Mouse (Mus musculus): Measurements from ENCODE around the gene Myh3.

Myh3 gene

DNA sequence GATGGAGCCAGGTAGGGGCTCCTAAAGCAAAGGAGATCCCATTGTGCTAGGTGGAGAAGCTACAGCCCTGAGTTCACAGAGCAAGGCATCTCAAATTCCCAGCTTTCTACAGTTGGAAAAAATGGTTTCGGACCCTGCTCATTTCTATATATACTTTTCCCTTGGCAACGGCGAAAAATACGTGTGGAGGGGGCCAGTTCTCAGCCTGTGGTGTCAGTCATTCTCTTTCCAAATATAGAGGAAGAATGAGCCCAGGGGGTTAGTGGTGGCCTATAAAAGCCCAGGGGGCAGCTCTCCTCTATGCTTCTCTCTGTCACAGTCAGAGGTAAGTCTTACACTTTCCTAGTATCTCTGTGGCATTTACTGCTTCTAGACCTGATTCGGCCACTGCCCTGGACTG lies at the start of gene Myh3:
Gene Myh3, plus strand, starts transcription at position 301 of the 400 bp plus-strand sequence.
- no peak for DNase-seq (ENCODE audit: low spot score in 2 of 2)

DNA sequence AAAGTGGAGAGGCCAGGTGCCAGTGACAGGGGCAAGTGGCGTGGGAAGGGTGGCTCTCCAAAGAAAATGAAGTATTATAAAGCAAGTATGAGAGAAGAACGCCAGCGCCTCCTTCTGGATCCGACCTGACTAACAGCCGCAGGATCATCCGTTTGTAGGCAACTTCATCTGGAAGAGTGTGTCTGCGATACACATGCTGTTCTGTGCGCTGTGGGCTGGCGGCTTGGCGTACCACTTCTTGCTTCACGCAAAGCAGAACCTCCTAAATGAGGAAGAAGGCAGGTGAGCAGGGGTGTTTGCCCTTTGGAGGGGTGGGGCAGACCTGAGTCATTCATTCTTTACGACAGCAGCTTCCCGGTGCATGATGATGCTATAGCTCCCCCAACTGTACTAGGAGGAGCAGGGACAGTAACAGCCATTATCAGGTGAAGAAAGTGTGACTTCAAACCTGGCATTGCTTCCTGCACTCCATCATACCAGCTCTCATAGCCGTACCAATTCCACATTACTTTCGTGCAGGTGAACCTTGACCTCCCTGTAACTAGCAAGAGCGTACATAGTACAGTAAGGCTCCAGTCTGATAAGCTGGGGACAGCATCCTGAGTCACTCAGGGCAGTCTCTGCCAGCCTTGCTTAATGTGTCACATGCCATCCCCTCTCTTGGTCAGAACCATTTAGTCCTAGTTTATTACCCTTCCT lies 47.0 kb upstream of the Myh3 start:
- DNase-seq (ENCODE audit: low spot score in 2 of 2) = no peak

DNA sequence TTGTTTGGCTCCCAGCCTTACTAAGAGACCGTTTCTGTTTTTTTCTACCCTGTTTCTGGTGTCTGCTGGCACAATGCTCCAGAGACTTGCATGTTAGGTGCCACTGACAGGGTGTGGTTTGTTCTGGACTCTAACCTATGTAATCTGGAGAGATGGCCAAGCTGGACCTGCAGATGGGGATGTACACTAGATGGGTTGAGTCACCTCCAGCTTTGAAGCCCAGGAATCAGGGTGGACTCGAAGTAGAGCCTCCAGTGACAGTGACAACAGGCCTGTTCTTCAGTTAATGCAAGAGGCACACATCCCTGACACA lies 46.5 kb upstream of the Myh3 start:
- DNase-seq (ENCODE audit: low spot score in 2 of 2) = no peak

DNA sequence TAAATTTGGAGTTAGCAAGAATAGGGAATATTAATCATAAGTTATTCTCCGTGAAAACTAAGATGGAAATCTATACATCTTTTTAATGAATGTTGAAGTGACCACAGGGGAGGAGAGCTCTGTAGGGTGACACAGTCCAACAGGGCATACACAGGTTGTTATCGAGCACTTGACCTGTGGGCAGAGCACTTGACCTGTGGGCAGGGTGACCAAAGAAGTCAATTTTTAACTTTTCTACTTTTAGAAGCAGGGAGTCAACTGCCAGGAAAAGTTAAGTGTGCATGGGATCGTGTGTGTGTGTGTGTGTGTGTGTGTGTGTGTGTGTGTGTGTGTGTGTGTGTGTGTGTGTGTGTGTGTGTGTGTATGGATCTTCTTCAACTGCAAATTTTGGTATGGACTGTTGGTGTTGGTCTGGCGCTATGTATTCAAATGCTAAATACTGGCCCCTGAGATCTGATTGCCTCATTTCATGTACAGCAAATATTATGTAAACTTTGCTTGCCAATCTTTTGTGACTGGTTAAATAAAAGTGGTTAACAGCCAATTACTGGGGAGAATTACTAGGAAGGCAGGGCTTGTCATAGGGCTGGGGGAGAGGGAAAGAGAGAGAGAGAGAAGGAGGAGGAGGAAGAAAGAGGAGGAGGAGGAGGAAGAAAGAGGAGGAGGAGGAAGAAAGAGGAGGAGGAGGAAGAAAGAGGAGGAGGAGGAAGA lies 43.2 kb upstream of the Myh3 start:
- DNase-seq (ENCODE audit: low spot score in 2 of 2) = no peak

DNA sequence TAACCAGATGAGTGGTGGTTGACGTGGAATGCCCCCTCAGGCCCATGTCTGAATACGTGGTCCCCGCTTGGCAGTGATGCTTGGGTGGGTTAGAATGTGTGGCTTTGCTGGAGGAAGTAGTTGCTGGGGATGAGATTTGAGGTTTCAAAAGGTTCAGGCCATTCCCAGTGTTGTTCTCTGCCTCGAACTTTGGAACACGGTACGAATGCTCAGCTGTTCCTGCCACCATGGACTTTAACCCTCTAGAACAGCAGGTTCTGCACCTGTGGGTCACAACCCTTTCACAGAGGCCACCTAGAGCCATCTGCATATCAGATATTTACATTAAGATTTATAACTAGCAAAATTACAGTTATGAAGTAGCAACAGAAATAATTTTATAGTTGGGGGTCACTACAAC lies 41.9 kb upstream of the Myh3 start:
- no peak for DNase-seq (ENCODE audit: low spot score in 2 of 2)

DNA sequence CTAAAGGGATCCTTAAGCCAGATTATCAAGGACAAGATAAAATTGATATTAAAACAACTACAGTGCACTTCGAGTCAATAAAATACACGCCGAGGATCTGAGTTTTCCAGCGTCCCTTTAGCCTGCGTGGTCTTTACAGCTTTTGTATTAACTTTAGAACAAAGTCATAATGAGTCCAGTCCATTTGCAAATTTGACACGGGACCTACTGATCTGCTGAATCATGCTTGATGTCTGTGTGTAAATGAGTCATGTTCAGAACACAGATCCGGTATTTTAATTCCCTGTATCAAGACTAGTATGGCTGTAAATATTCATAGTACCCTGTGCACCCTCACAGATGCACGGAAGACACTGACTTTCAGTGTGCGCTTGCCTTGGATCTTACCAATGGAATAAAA lies 41.2 kb upstream of the Myh3 start:
- DNase-seq (ENCODE audit: low spot score in 2 of 2) = no peak

DNA sequence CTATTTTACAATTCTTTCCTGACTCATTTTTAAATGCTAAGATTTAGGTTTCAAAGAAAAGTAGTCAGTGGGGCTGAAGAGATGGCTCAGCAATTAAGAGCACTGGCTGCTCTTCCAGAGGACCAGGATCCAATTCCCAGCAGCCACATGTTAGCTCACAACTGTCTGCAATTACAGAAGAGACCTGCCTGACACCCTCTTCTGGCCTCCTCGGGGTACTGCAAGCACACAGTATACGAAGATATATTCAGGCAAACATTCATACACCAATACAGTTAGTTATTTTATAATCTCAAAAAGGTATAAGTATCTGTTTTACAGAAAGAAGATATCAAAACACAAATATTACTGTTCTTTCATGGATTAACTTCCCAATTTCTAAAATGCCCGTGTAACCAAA lies 38.3 kb upstream of the Myh3 start:
- no peak for DNase-seq (ENCODE audit: low spot score in 2 of 2)

DNA sequence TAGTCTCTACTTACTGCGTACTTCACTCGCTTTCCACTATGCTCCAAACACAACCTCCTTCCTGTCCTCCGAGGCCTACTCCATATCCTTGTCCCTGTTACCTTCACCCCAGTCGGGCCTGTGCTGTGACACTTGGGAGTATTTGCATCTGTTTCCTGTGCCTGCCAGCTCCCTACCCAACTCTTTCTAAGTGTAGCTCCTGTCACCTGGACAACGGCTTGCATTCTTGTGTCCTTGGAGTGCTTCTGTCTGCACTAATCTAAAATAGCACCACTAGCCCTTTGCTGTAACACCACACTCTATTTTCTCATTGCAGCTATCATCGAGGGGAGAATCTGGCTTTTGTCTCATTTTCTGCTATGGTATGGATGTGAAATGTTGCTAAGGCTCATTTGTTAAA lies 37.6 kb upstream of the Myh3 start:
- DNase-seq (ENCODE audit: low spot score in 2 of 2) = no peak

DNA sequence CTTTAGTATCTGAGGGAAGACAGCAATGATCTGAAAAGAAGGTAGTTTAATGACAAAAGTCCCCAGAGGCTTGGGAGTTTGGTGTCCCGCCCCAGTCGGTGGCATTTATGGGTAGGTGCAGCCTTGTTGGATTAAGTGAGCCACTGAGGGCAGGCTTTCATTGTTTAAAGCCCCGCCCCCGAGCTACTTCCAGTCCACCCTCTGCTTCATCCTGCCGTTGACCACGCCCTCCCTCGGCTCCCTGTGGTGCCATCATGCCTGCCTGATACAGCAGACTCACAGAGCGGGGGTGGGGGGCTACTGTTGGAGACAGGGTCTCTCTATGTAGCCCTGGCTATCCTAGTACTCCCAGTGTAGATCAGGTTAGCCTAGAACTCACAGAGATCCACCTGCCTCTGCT lies 35.1 kb upstream of the Myh3 start:
- no peak for DNase-seq (ENCODE audit: low spot score in 2 of 2)

DNA sequence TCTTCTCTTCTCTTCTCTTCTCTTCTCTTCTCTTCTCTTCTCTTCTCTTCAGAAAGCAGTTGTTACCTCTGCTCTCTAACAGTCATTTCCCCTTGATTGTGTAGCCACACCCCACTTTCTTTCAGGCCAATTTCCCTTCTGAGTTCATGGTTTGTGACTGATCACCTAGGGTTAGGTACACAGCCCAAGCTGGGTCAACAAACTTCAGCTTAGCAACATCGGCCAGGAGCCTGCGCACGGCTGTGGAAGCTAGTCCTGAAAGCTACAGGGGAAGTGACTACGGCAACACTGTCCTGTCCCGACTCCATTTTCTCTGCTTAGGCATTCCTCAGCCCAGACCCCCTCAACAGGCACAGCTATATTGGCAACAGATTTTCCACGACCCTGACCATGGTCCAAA lies 33.1 kb upstream of the Myh3 start:
- DNase-seq (ENCODE audit: low spot score in 2 of 2) = no peak

DNA sequence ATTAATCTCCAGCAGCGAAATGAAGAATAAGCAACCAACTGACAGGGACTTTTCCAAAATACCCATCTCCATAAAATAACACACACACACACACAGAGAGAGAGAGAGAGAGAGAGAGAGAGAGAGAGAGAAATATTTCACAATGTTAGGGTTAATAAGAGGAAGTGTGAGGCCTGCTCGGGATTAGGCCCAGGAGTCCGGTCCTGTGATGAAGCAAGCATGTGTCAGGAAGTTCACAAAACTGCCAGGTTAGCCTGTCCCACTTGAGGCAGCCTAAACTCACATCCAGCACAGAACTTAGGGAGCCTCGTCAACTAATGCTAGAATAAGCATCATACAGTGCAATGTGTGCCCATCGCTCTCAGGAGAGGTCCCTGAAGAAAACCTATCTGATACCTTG lies 30.9 kb upstream of the Myh3 start:
- no peak for DNase-seq (ENCODE audit: low spot score in 2 of 2)

DNA sequence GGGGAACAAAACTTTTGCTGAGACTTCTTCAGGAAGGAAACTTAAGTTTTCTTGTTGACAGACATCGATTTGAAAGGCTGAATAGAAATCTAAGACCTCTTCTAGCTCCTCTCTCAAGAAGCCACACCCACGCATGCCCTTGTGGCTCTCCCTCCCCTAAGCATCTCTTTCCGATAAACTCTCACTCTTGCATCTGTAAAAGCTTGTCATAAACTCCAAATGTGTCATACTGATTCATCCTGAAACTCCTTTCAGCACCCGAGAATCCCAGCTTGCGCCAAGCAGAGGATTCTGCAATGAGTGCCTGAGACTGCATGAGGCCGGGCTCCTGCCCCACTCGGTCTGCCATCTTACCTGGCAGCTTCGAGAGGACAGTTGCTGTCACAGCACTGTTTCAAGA lies 29.6 kb upstream of the Myh3 start:
- no peak for DNase-seq (ENCODE audit: low spot score in 2 of 2)

DNA sequence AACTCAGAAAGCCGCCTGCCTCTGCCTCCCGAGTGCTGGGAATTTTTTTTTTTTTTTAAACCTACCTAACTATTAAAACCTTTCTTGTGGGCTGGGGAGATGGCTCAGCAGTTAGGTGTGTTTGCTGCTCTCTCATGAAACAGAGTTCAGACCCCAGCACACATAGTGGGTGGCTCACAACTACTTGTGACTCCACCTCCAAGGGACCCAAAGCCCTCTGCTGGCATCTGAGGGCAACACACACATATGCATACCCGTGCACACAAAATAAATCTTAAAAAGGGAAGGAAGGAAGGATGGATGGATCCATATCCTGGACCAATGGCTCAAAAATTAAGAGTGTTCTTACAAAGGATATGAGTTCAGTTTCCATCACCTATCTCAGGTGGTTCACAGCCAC lies 28.8 kb upstream of the Myh3 start:
- DNase-seq (ENCODE audit: low spot score in 2 of 2) = no peak

DNA sequence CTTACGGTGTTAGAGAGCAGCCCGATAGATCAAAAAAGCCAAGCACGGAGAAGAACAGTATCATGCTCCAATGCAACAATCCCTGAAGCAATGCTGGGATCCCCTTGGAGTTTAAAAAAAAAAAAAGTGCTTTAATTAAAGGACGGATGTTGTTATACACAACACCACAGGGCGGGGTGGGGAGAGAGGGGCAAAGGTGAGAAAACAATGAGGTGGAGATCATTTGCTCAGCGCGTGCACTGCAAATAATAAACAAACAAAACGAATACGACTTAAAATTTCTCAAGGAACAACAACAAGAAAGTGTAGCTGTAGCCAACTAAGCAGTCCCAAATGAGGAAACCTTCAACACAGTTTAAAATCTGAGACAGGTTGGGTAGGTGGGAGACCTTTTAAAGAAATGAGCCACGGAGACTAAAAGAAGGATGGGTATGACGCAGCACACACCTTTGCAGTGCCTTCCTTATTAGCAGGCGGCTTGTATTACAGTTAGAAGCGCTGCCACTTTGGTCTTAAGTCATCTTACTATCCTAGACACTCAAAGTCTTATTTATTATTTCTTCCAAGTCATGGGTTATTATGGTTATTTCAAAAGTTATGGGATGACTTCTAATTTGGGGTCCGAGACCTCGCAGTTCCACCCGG lies 26.3 kb upstream of the Myh3 start:
- DNase-seq (ENCODE audit: low spot score in 2 of 2) = no peak

DNA sequence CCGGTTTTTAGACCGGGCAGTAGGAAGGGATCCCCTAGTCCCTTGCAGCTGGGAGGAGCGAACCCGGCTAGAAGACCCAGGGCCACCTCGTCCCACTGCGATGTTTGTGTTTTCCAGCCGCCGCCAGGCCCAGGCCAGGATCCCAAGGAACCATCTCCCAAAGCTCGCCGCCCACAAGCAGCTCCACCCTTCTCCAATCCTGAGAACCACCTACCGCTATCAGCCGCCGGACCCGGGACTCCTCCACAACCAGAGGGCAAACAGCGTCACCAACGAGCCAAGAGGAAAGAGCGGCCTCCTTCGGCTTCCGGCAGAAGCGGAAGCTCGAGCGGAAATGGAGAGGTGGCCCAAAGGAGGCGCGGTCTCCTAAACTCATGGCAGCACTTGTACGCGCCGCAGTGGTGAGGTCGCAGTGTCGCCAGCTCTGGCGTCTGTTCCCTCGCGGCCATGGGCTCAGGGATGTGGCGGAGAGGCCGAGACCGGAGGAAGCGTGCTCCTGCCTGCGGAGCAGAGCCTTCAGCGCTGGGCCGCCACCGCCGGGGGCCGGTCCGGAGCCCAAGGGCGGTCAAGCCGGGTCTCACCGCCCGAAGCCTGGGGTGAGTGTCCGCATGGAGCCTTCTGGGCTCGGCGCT lies 25.7 kb upstream of the Myh3 start, which contains the start of the genes Adprm and Sco1:
Gene Adprm, minus strand, starts transcription at position 274 of the 632 bp plus-strand sequence.
Gene Sco1, plus strand, starts transcription at position 350 of the 632 bp plus-strand sequence.
- DNase-seq (ENCODE audit: low spot score in 2 of 2) = peak; percentile 80 to 88

DNA sequence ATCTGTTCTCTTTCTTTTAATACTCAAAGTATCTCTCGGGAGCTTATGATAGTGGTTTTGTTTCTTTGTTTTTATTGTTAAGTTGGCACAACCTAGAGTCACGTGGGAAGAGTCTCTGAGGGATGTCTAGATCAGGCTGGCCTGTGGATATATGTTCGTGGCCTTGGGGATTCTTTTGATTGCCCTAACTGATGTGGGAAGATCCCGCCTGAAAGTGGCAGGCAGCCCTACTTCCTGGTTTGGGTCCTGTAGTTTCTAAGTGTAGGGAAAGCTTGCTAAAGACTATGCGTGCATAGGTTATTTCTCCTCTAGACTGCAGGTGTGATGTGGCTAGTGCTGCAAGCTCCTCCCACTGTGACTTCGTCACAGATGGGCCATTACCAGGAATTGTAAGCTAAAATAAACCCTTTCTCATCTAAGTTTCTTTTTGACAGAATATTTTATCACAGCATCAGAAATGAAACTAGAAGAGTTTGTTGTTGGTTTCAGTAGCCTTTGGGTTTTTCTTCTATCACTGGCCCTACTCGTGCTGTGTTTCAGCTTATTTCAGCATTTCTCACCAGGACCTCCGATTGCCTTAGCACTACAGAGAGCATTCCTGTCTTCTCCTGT lies 23.2 kb upstream of the Myh3 start:
- DNase-seq (ENCODE audit: low spot score in 2 of 2) = no peak

DNA sequence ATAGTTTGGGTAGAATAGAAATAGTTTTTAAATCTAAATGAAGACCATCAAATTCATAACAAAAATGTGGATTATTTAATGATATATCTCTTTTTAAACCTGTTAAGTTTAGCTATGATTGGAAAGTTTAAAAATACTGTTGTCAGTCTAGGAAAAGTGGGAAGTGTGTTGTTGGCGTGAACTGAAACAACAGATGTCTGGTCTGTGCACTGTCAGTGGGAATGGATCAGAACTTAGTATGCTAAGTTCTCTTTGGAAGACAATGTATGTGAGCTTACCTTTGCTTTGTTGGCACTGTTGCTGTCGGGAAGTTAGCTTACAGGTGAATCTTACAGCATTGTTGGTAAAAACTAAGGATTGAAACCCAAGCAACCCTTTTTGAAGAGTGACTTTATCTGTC lies 16.8 kb upstream of the Myh3 start:
- DNase-seq (ENCODE audit: low spot score in 2 of 2) = no peak

DNA sequence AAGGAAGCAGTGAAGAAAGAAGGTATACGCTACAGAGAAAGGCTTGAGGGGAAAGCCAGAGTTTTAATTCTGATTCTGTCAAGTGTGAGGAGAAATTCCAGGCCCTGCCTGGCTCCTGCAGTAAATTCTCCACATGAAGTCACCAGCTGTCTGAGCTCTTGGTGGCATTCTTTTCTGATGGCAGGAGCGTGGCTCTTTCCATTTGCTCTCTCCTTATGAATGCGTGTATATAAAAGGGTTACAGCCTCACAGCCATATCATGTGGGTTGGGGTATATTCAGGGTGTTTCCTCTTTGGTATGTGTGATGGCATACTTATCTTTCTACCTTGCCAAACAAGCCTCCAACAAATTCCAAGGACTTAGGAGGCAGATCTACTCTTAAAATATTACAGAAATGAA lies 15.4 kb upstream of the Myh3 start:
- DNase-seq (ENCODE audit: low spot score in 2 of 2) = no peak

DNA sequence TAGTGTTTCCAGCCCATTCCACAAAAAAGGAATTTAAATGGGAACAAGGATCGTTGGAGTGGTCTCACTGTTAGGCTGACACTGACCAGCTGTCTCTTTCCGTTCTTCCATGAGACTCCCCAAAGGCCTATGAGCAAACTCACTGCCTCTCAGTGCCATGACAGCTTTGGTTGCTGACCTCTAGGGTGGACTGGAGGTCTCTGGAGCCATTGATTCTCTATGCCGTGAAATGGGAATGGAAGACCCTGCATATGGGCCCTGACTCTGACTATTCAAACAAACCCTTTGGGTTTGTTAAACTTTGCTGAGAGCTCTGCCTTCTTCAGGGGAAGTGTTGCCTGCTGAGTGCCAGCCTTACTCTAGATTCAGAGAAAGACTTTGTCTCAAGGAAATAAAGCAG lies 10.4 kb upstream of the Myh3 start:
- DNase-seq (ENCODE audit: low spot score in 2 of 2) = no peak

DNA sequence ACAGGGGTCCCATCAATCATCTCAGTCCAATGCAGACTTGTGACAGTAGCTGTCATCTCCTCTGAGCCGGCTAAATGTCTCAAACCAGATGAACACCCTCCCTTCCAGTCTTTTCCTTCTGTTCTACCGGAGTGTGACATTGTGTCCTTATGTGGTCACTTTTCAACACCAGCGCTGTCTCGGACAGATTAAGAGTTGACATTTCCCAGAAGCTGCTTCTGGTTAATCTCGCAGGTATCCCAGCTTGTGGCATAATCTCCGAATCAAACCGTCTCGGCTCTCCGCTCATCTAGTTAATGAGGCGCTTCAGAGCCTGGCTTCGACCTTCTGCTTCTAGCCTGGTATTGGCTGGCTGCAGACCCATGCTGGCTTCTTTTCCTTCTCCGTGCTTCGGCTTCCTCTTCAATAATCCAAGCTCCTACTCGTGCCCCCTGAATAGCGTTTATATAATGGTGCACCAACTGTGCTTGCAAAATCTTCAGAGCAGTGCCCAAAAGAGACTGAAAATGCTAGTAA lies 5.4 kb upstream of the Myh3 start:
- DNase-seq (ENCODE audit: low spot score in 2 of 2) = no peak

DNA sequence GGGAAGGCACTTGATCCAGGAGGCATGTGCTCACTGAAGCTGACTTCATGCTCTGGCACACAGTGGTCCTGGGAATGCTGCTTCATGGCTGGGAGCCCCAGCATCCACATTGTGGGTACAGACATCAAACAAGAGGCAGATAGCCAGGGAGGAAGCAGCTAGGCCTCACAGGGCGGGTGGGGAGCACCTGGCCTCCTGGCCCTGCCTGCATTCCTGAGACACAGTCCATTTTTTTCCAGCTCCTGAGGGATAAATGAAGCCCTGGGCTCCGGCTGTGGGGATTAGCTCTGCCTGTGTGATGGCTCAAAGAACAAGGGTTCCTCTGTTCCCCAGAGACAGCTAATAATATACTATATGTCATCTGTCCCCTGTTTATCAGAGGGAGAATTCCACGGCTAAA lies 3.1 kb upstream of the Myh3 start:
- no peak for DNase-seq (ENCODE audit: low spot score in 2 of 2)

DNA sequence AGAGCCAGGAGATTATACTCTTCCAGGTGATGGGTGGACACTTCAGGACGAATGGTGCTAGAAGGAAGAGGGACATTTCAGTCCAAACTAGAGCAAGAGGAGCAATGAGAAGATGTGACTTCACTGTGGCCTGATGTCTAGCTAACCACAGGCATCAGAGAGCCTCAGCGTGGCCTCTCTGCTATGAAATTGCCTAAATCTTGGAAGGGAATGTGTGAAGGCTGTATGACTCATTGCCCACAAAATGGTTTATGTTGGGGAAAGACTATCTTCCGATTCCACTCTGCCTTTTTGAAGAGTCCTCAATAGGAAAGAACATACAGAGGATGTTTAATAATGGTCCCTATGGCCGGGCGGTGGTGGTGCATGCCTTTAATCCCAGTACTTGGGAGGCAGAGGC lies 1.3 kb upstream of the Myh3 start:
- DNase-seq (ENCODE audit: low spot score in 2 of 2) = no peak

Data from urinary bladder, adult 18-20 months (tissue).